Mouse (Mus musculus) kidney, postnatal 0 days (tissue): ENCODE measurements around the gene Gm44805. TPM values are rescaled to one million over a fixed set of nuclear protein-coding genes. Genes with fewer than 3 reads are reported as not detected.

Source experiments
- ATAC-seq: fragments of 200-750 bp; cut with Nextera tagmentation; replicated peaks from 2 replicates; pipeline ENCODE4 v1.8.0; 2017; ENCODE audit warnings: low read depth, moderate number of reproducible peaks, moderate TSS enrichment, moderate library complexity; ENCODE audit not compliant: low FRiP score
- DNase-seq: peaks from one replicate; pipeline ENCODE4 v3.0.0-alpha.2; 2016; ENCODE audit warnings: low spot score
- H3K27ac ChIP-seq: fragments of 300-500 bp; sonication (generic); 2 replicates; pipeline ENCODE4 v1.5.1; 2014; ENCODE audit warnings: mild to moderate bottlenecking
- H3K27me3 ChIP-seq: fragments of 300-500 bp; sonication (generic); 2 replicates; pipeline ENCODE4 v1.6.1; 2014; ENCODE audit warnings: low read length, mixed read lengths; ENCODE audit not compliant: insufficient read depth
- H3K36me3 ChIP-seq: fragments of 300-500 bp; sonication (generic); 2 replicates; pipeline ENCODE4 v1.6.1; 2014; ENCODE audit warnings: low read length, mixed read lengths; ENCODE audit not compliant: insufficient read depth
- H3K4me1 ChIP-seq: fragments of 300-500 bp; sonication (generic); replicated peaks from 2 replicates; pipeline ENCODE4 v1.6.1; 2014; ENCODE audit warnings: antibody characterized with exemption, low read length, mixed read lengths; ENCODE audit not compliant: insufficient read depth
- H3K4me2 ChIP-seq: fragments of 300-500 bp; sonication (generic); 2 replicates; pipeline ENCODE4 v1.6.1; 2014; ENCODE audit warnings: mild to moderate bottlenecking, low read length, moderate library complexity, mixed read lengths
- H3K4me3 ChIP-seq: fragments of 300-500 bp; sonication (generic); replicated peaks from 2 replicates; pipeline ENCODE4 v1.5.1; 2014; ENCODE audit warnings: low read depth, low read length
- H3K9ac ChIP-seq: fragments of 300-500 bp; sonication (generic); 2 replicates; pipeline ENCODE4 v1.6.1; 2014; ENCODE audit warnings: low read depth, low read length
- H3K9me3 ChIP-seq: fragments of 300-500 bp; sonication (generic); replicated peaks from 2 replicates; pipeline ENCODE4 v1.6.1; 2016; ENCODE audit warnings: low read length, inconsistent platforms, mixed read lengths
- CTCF ChIP-seq: IDR thresholded peaks from 2 replicates; pipeline ENCODE4 v1.5.1; 2016; ENCODE audit warnings: antibody characterized with exemption, low read depth, mild to moderate bottlenecking, moderate library complexity
- WGBS: fragments of 180-500 bp; shearing (Covaris S2); extraction: QIAGEN DNeasy Blood & Tissue Kit; methylation state at CpG from one replicate; pipeline ENCODE4 v1.1.7; 2014; 5-methylcytosine and 5-hydroxymethylcytosine counted together
- polyA plus RNA-seq: library from polyadenylated mRNA; unstranded; fragments of >200 nt; fragmentation: Nextera tagmentation; extraction: Ambion mirVana; gene quantifications from 2 replicates; pipeline ENCODE4 v1.2.1, GENCODE M21; 2015

Gm44805 gene
- polyA plus RNA-seq, 1 experiment from 2014 or later: 0.79 TPM

DNA sequence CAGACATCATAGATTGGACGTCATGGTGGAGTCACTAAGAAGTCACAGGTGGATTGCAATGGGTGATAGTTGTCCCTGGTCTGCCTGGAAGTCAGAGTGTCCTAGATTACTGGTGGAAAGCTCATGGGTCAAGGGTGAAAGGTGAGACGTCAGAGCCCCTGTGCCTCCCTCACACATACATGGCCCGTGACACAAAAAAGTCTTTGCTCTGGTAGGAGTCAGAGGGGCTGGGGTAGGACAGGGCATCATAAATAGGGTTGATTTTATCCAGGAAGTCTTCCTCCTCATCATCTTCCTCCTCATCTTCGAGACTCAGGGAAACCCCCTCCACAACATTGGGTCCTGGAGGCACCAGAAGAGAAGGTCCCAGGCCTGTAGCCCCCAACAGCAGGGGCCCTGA is 36.1 kb upstream of the Gm44805 start:
- no peak for DNase-seq
- H3K4me1 ChIP-seq: no peaks in the 10 kb centered on the region
- H3K4me2 ChIP-seq: no peak overlapping the region
- ATAC-seq: no peak
- H3K27me3 ChIP-seq: no peaks in the 10 kb centered on the region
- peaks cover 11% of the 10 kb centered on the region for H3K9me3 ChIP-seq
- WGBS: 77% methylated on average over 4 of the region's 4 CpGs
- no peak overlapping the region for H3K27ac ChIP-seq
- no peak overlapping the region for H3K4me3 ChIP-seq
- no peak overlapping the region for H3K9ac ChIP-seq
- H3K36me3 ChIP-seq: peaks cover 24% of the 10 kb centered on the region
- TF ChIP-seq CTCF: no peak

DNA sequence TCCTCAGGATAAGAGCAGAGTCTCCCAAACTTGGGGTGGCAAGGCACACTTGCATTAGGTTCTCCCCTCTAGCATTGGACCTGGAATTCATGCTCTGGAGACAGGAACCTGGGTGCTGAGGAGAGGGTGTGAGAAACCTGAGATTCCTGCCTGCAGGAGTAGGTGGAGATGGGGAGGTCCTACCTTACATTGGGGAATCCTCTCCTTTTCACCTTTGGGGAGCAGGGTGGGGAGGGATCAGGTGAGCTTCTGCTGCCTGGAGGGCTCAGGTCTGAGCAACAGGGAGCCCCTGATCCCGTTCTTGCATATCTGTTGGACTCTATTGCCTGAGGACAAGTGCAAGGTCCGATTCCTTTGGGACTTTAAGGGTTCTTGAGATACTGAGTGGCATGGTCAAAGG is 35.6 kb upstream of the Gm44805 start:
- Histone ChIP-seq H3K27ac (no peak overlapping the region), H3K4me1 (no peaks in the 10 kb centered on the region), H3K27me3 (no peaks in the 10 kb centered on the region), H3K4me3 (no peak overlapping the region), H3K9me3 (peaks cover 11% of the 10 kb centered on the region), H3K9ac (no peak overlapping the region), H3K36me3 (peaks cover 28% of the 10 kb centered on the region), H3K4me2 (no peak overlapping the region)
- ATAC-seq (no peak), DNase-seq (no peak)
- no peak for TF ChIP-seq CTCF
- WGBS: 86% methylated on average over 2 of the region's 2 CpGs

DNA sequence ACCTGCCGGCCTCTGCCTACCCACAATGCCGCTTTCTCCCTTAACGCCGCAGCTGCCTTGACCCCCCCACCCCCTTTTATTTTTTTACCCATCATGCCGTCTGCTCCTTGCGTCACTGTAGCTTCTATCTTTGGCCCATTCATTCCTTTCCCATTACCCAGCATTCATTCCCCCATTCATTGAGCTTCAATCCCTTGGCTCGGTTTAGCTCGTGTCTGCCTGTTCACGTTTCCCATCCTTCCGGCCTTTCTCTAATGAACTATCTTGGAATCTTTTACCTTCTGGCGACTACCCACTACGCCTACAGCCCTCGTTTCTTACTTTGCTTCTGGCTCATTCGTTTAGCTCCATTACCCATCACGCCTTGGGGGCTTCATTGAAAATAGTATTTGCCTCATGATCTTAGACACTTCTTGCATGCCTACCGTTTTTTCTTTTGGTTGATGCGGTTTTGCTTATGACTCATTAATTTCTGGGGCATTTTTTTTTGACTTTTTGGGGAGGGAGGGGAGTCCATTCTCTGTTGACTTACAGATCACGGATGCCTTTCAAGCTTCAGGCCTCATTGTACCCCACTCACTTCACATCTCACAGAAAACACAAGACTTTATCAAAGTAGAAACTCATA is 34.9 kb upstream of the Gm44805 start:
- DNase-seq (no peak), ATAC-seq (no peak)
- TF ChIP-seq CTCF: no peak
- Histone ChIP-seq H3K4me2 (peak overlapping the region; percentile 46), H3K9me3 (peaks cover 5% of the 10 kb centered on the region), H3K27me3 (no peaks in the 10 kb centered on the region), H3K4me3 (0 out of 2 replicates have a peak overlapping the region, but pooled peaks have one; percentile 4), H3K4me1 (no peaks in the 10 kb centered on the region), H3K9ac (no peak overlapping the region), H3K36me3 (peaks cover 31% of the 10 kb centered on the region), H3K27ac (peak overlapping the region; percentile 82)
- WGBS: 6% methylated on average over 18 of the region's 18 CpGs

DNA sequence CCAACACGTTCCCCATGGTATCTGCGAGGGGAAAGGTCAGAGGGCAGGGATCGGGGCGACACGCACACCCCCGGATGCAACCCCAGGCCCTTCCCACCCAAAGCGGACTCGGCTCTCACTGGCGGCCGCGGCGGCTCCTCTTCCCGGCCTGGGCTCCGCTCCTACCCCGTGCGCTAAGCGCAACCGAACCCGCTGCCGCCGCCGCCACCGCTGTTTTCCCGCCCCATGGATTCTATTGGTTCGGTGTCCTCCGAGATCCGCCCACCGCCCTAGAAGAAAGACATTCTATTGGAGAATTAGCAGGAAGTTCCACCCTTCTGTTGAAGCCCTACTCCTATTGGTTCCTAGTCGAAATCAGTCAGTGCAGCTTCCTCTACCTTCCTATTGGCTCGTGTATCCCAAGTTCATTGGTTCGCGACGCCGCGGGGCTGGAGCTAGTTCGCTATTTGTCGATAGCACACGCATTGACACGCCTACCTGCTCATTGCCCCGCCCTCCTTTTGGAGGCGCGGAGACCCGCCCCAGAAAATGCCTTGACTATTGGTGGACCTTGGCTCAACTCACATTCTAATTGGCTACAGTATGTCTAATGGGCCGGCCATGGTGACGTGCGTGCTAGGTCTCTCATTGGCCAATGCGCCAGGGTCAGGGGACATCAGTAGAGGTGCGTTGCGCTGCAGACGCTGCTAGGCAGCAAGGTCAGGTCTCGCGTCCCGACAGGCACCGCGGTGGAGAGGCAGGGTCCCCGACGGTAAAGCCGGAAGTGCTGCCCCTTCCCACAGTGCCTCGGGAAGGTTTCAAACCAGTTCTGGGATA is 34.2 kb upstream of the Gm44805 start, which contains the start of gene Tomm40:
TSS of gene Tomm40 (minus strand) at position 200 of the 816 bp plus-strand sequence.
- H3K9ac ChIP-seq: peak within 1 kb of the TSS; percentile 96
- peaks cover 38% of the 10 kb centered on the region for H3K36me3 ChIP-seq
- under 1% methylated on average over 59 of the region's 59 CpGs for WGBS
- no peaks in the 10 kb centered on the region for H3K4me1 ChIP-seq
- H3K9me3 ChIP-seq: no peaks in the 10 kb centered on the region
- H3K27ac ChIP-seq: peak within 1 kb of the TSS; percentile 89
- DNase-seq (peak; percentile 100), ATAC-seq (peak; percentile 99)
- H3K27me3 ChIP-seq: no peaks in the 10 kb centered on the region
- peak within 1 kb of the TSS; percentile 96 for H3K4me2 ChIP-seq
- H3K4me3 ChIP-seq: peak within 1 kb of the TSS; percentile 96
- TF ChIP-seq CTCF: no peak

DNA sequence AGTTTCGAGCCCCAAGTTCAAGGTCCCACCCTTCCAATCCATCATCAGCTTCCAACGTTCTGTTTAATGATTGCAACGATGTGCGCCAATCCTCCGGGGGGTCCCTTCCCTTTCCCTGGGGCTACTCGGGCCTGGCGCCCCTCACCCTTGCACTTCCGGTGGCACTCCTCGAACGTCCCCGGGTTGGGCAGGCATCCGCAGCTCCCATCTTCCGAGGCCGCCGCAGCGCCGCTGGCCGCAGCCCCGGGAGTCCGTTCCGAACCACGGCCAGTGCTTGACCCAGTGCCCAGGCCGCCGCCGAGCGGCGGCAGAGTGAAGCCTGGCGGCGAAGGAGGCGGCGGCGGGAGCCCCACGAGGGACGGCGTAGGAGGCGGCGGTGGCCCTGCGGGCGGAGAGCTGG is 33.6 kb upstream of the Gm44805 start:
- WGBS: under 1% methylated on average over 39 of the region's 39 CpGs
- no peak for TF ChIP-seq CTCF
- Histone ChIP-seq H3K27me3 (no peaks in the 10 kb centered on the region), H3K4me2 (peak overlapping the region; percentile 96), H3K4me1 (no peaks in the 10 kb centered on the region), H3K27ac (peak overlapping the region; percentile 89), H3K4me3 (peak overlapping the region; percentile 96), H3K36me3 (peaks cover 41% of the 10 kb centered on the region), H3K9ac (peak overlapping the region; percentile 96), H3K9me3 (no peaks in the 10 kb centered on the region)
- ATAC-seq (no peak), DNase-seq (no peak)

DNA sequence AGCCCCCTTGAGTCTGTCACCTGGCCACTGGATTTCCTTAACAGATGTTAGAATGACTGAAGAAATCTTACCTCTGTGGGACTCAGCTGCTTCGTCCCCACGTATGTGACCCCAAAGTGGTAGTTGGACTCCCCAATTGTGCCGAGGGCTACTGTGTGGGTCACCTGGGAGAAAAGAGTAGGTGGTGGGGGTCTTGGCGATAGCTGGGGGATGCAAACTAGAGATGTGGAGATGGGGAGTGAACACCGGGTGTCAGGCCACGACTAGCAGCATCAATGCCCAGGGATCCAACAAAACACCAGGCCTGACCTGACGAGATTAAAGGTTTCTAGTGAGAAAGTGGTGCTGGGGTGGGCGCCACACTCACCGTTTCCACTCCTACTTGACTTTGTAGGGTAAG is 32.4 kb upstream of the Gm44805 start:
- Histone ChIP-seq H3K27ac (no peak overlapping the region), H3K9ac (no peak overlapping the region), H3K9me3 (no peaks in the 10 kb centered on the region), H3K4me3 (no peak overlapping the region), H3K4me1 (no peaks in the 10 kb centered on the region), H3K36me3 (peaks cover 43% of the 10 kb centered on the region), H3K27me3 (no peaks in the 10 kb centered on the region), H3K4me2 (no peak overlapping the region)
- ATAC-seq (no peak), DNase-seq (no peak)
- 90% methylated on average over 9 of the region's 9 CpGs for WGBS
- TF ChIP-seq CTCF: no peak
